Mouse (Mus musculus): ENCODE data around the gene Cybb. TPM values are rescaled to one million over a fixed set of nuclear protein-coding genes. Genes with fewer than 3 reads are reported as not detected.

Cybb gene
- 65.2 TPM for polyA plus RNA-seq (2017; shearing (Covaris generic))

GRCm38 (mm10) chrX:9487671-9488070, at the start of gene Cybb:
TSS of gene Cybb (minus strand) at chrX:9487771.

Other genes starting within 250 kb of the Cybb start
- gene Gm14862, start 230.9 kb downstream of the Cybb start, polyA plus RNA-seq (2017; shearing (Covaris generic)) = not detected
- 0.85 TPM for gene Xk, start 215.0 kb downstream of the Cybb start, polyA plus RNA-seq (2017; shearing (Covaris generic))
- not detected for gene H2al1m, start 204.0 kb downstream of the Cybb start, polyA plus RNA-seq (2017; shearing (Covaris generic))
- gene H2al1k, start 137.1 kb downstream of the Cybb start, polyA plus RNA-seq (2017; shearing (Covaris generic)) = not detected
- not detected for gene H2al1o, start 84.6 kb upstream of the Cybb start, polyA plus RNA-seq (2017; shearing (Covaris generic))
- 58.1 TPM for gene Dynlt3, start 175.2 kb upstream of the Cybb start, polyA plus RNA-seq (2017; shearing (Covaris generic))

All from inflammation-experienced regulatory T-cells, adult 16 weeks (primary cell).